Mouse (Mus musculus) heart, postnatal 36 days (tissue): ENCODE results near the gene Ccdc160. TPM values are rescaled to one million over a fixed set of nuclear protein-coding genes. Genes with fewer than 3 reads are reported as not detected.
A peak's percentile ranks its signal among the peaks of the same experiment; 100 is the strongest.

Experiments used
- DNase-seq, 2 experiments: peaks; one replicate each; pipeline ENCODE4 v3.0.0; 2021 to 2022
- intact Hi-C: fragments of 180-260 bp; cut with DNase I; formaldehyde crosslinking; loops from one replicate; pipeline ENCODE4 v1.15.1; 2025
- total RNA-seq, 2 experiments: library from RNA; stranded (reverse); gene quantifications; 2 replicates each; pipeline ENCODE4 v1.2.3; 2021

Ccdc160 gene
- total RNA-seq: under 1 TPM; 0.27 to 0.58 TPM

GRCm38 (mm10) chrX:52790980-52791593 lies at the start of gene Ccdc160:
Gene Ccdc160 (plus strand): TSS chrX:52791200.
- intact Hi-C loops: no loop called here

GRCm38 (mm10) chrX:52743781-52744180 lies 47.2 kb upstream of the Ccdc160 start:
- no peak for DNase-seq
- intact Hi-C loops: no loop called here

More at GRCm38 (mm10) chrX:52790980-52791593, at the start of gene Ccdc160:
- DNase-seq: peak; percentile 49 to 50

DNA sequence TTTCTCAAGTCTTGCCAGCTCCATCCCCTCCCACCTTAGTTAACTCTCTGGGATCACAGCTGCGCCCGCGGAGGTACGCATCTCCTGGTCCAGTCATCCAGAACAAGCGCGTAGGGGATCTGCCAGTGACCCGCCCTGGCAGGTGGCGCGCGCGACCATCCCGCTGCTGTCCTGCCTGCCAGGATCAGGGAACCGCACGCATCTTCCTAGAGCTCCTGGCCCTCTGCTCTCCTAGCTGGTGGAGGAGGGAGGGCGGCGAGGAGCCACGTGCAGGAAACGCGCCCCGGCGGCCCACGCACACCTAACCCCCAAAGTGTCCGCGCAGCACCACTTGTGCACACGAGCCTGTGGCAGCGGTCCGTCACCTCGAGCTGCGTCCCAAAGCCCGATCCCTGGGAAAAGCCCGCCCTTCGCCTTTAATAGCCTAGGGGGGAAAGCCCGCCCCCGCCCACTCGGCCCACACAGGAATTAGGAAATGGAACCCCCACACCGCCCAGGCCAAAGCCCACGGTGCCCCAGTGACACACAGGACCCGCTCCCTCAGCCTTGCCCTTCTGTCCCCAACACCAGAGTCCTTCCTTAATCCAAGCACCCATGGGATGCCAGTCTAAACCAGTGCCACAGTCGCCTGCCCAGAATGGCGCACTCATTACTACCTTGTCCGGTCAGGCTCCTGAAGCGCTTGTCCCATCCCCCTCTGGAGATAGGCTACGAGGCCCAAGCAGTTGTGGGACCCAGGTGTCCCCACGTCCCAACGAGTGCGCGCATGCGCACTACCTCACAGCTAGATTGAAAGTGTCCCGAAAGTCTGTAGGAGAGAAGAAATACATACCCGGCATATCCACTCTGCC lies 46.6 kb upstream of the Ccdc160 start:
- intact Hi-C loops: no loop called here
- peak in 1 of 2 experiments; percentile 1 for DNase-seq

DNA sequence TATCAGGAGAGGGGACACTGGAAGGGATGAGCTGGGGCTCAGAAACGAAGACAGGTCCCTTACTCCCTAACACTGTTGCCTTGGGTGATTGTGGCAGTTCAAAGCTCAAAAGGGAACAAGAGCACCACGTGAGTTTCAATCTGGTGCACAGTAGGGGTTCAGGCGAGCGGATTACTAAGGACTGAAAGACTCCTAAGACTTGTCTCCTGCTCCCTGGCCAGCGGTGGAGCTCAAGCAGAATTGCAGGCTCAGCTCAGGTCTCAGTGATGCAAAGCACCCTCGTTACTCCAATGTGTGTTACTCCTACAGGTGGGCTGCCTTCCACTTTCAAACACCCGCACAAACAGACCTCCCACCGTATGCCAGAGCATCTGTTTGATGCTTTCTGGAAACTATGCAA lies 45.5 kb upstream of the Ccdc160 start:
- intact Hi-C loops: no loop called here
- DNase-seq: no peak

DNA sequence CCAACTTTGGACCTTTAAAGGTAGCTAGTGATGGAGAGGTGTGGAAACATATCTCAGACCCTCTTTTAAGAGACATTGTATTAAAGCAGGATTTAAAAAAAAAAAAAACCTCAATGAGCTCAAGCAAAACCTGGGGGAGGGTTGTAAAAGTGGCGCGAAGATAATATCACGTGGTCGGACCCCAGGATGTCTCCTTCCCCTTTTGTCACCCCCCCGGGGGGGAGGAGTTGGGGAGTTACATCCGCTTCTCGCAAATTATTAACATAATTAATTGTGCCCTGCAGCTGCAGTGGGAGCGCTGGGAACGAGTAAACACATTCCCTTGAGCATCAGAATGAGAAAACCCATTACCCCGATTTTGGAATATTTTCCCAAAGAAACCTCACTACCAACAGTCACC lies 45.1 kb upstream of the Ccdc160 start:
- no peak for DNase-seq

GRCm38 (mm10) chrX:52746849-52747248 lies 44.2 kb upstream of the Ccdc160 start:
- intact Hi-C loops: no loop called here
- no peak for DNase-seq

More for the DNA sequence above, 45.1 kb upstream of the Ccdc160 start:
- intact Hi-C loops: no loop called here

DNA sequence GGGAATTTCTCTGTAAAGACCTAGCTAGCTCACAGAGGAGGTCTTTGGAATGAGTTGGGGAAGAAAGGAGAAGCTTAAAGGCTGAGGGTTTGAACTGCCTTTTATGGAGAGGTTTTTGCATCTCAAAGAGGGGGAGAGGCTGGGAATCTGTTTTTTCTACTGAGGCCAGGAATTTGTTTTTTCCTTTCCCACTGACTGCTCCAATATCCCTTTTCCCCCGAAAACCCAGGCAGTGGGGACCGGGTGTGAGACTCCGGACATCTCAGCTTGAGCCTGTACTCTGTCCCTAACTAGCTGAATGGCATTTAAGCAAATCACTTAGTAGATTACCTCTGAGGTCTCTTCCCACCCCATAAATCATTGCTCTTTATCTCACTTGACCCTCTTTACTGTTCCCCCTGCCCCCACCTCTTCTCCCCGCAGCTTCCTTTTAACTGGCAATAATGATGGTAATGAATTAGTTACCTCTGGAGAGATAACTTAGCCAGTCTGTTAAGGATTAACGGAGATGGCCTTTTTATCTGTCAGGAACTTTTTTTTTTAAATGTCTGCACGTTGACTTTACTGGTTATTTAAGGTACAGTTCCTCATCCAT lies 37.4 kb upstream of the Ccdc160 start:
- DNase-seq: no peak
- intact Hi-C loops: no loop called here

- intact Hi-C loops: no loop called here
- no peak for DNase-seq
These were observed 33.8 kb upstream of the Ccdc160 start for GRCm38 (mm10) chrX:52757164-52757563.

- DNase-seq: no peak
- intact Hi-C loops: no loop called here
These were observed 31.8 kb upstream of the Ccdc160 start for GRCm38 (mm10) chrX:52759232-52759631.

- intact Hi-C loops: no loop called here
These were observed 30.6 kb upstream of the Ccdc160 start for GRCm38 (mm10) chrX:52760191-52760945.

DNA sequence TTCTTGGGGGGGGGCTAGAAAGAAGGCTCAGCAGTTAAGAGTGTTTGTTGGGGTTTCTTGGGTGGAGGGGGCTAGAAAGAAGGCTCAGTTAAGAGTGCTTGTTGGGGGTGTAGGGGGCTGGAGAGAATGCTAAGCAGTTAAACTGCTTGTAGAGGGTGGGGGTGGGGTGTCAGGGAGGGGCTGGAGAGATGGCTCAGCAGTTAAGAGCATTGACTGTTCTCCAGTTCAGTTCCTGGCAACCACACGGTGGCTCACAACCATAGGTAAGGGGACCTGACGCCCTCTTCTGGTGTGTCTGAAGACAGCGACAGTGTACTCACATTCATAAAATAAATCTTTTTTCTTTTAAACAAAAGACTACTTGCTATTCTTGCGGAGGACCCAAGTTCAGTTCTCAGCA lies 28.8 kb upstream of the Ccdc160 start:
- intact Hi-C loops: no loop called here
- DNase-seq: no peak

More at GRCm38 (mm10) chrX:52760191-52760945, 30.6 kb upstream of the Ccdc160 start:
- no peak for DNase-seq

DNA sequence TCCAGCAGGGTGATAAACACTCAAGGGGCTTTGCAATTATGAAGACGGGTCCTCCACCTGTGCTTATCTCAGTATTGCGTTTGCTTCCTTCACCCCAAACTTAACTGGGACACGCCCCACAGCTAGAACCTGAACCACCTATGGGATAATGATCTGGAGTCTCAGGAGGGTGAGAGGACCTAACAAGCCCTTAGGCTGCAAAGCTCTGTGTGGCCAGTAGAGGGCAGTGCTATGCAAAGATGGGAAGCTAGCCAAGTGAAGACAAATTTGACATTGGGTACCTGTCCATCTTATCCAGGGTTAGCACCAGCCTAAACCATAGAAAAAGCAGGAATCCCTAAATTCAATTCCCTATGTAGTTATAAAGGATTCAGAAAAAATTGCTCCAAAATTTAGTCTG lies 15.0 kb upstream of the Ccdc160 start:
- peak; percentile 21 for DNase-seq
- intact Hi-C loops: loop anchor here (1.0 kb wide), 1 partner anchor 153 kb away; no protein-coding TSS in a partner anchor

GRCm38 (mm10) chrX:52777671-52778070 lies 13.3 kb upstream of the Ccdc160 start:
- no peak for DNase-seq
- intact Hi-C loops: no loop called here

- intact Hi-C loops: no loop called here
- DNase-seq: no peak
These were observed 7.1 kb upstream of the Ccdc160 start for GRCm38 (mm10) chrX:52783898-52784297.

- intact Hi-C loops: no loop called here
These were observed 1.1 kb downstream of the Ccdc160 start for GRCm38 (mm10) chrX:52791944-52792719.

DNA sequence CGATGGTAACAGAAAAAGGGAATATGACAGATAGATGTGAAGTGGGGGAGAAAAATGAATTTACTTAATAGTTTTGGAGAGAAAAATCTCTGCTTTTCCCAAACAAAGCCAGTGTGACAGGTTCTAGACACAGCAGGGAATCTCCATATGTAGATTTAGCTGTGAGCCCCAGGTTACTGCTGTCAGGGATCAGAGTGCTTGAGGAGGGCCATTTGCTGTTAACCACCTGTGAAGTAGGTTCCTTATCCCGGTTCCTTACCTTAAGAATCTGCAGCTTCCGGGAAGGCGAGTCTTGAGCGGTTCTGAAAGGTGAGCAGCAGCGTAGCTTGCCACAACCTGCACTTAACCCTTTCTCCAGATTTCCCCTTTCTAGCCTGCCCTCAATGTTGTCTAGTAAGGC lies 1.9 kb downstream of the Ccdc160 start:
- intact Hi-C loops: no loop called here
- DNase-seq: no peak

More at GRCm38 (mm10) chrX:52791944-52792719, 1.1 kb downstream of the Ccdc160 start:
- DNase-seq: no peak

DNA sequence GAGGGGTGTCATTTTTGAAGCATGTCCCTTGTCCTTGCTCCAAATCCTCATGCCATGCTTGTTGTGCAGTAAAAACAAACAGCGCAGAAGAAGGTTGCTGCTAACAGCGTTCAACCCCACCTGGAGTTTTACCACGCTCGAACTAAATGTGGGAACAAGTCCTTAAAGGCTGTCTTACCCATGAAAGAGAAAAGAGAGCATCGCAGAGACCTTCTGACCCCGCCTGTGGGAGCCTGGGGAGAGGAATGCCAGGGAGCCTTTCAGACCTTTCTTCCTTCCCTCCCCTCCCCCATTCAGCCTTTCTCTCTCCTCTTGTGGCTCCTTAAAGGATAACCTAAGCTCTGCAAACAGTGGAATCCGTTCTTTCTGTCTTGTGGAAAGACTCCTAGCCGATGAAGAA lies 4.8 kb downstream of the Ccdc160 start:
- DNase-seq: no peak
- intact Hi-C loops: no loop called here

DNA sequence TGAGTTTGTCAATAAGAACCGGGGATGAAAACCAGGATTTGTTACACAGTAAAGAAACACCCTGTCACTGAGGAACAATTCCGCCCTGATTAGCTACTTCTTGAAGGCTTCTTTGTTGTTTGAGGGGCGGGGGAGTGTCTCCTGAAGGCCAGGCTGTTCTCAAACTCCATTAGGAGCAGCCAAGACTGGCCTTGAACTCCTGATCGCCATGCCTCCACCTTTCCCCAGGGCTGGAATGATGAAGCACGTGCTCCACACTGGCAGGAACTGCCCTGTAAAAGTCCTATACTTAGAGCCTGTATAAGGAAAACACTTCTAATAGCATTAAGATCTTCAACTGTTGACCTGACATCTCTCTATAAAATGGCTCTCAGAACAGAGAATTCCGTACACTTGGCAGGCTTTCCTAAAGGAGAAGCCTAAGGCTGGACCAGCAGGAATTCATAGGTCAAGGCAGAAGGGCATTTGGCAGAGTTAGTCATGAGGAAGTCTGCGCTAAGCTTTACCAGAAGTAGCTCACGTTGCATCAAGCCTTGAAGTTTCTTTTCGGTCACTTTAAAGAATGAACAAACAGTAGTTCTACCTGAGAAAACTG lies 6.1 kb downstream of the Ccdc160 start:
- DNase-seq: no peak
- intact Hi-C loops: no loop called here

DNA sequence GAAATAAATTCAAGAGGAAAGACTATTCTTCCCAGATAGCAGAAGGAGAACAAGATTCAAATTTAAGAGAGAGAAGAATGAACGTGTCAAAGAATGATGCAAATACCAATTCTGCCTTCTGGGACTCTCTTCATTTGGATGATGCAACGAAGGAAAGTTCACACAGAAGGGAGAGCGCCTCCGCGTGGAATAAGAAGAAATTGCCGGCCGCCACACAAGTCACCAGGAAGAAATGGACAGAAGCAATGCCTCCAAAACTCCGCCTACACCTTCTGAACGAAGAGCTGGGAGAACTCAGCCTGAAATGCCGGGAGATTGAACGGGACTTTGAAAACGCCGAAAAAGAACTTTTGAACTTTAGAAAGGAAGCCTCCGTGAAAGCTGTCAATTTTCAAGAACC lies 7.3 kb downstream of the Ccdc160 start:
- no peak for DNase-seq
- intact Hi-C loops: no loop called here

- DNase-seq: no peak
- intact Hi-C loops: no loop called here
These were observed 8.6 kb downstream of the Ccdc160 start for GRCm38 (mm10) chrX:52799566-52799965.
